Mouse (Mus musculus): Measurements from ENCODE around the gene Slc25a38. TPM values are rescaled to one million over a fixed set of nuclear protein-coding genes. Genes with fewer than 3 reads are reported as not detected.

The Slc25a38 gene
- total and polyA plus RNA-seq, 2 experiments from 2014 or later = 35.3 to 60.0 TPM

DNA sequence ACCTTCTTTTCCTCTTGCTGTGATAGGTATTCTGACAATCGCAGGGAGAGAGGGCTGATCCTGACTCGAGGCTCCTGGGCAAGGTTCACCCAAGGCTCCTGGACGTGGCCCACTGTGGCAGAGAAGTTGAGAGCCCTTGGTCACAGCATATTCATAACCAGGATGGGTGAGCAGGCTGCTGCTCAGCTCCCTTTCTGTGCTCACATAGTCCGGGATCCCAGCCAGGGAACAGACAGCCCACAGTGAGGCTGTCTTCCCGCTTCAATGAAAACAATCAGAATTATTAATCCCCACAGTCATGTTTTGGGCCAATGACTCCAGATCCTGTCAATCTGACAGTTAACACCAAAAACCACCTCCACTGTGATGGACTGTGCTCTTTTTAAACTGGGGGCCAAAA is 28.2 kb upstream of the Slc25a38 start:
- peak; percentile 40 for DNase-seq (ENCODE audit: low spot score)
- Histone ChIP-seq H3K9me3 (ENCODE audit: low read length) (no peaks in the 10 kb centered on the region), H3K27ac (ENCODE audit: low read depth, low read length) (no peak overlapping the region), H3K4me3 (ENCODE audit: low read depth, low read length) (no peak overlapping the region), H3K36me3 (ENCODE audit: insufficient read depth, low read length) (no peaks in the 10 kb centered on the region), H3K9ac (replicated peaks; ENCODE audit: low read length, poor library complexity, severe bottlenecking) (no peak overlapping the region), H3K4me2 (ENCODE audit: low read depth, low read length, poor library complexity, severe bottlenecking) (no peak overlapping the region), H3K4me1 (ENCODE audit: insufficient read depth, low read length) (no peaks in the 10 kb centered on the region), H3K27me3 (ENCODE audit: insufficient read depth, low read length) (0 out of 2 replicates have a peak, but pooled peaks cover 3% of the 10 kb centered on the region)
- 68% methylated on average over 5 of the region's 5 CpGs for WGBS
- TF ChIP-seq CTCF (IDR thresholded peaks at IDR 0.05) = no peak
- ATAC-seq (ENCODE audit: low FRiP score) = no peak

DNA sequence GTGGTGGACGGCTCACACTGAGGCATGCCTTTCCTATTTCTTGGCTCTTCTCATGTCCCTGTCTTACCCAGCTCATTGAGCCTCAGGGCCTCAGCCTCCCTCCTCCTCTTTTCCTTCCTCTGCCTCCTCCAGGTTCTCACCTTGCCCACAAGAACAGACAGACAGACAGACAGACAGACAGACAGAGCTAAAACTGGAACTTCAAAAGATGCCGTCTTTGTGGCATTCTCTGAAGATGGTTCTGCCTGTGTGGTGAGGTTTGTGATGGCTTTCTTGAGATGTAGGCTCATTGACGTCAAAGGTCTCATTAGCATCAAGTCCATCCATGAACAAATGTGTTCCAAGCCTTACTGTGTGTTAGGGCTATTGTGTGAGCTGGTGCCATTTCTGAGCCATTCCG is 27.5 kb upstream of the Slc25a38 start:
- ATAC-seq (ENCODE audit: low FRiP score) = no peak
- 74% methylated on average over 4 of the region's 4 CpGs for WGBS
- TF ChIP-seq CTCF (IDR thresholded peaks at IDR 0.05) = no peak

DNA sequence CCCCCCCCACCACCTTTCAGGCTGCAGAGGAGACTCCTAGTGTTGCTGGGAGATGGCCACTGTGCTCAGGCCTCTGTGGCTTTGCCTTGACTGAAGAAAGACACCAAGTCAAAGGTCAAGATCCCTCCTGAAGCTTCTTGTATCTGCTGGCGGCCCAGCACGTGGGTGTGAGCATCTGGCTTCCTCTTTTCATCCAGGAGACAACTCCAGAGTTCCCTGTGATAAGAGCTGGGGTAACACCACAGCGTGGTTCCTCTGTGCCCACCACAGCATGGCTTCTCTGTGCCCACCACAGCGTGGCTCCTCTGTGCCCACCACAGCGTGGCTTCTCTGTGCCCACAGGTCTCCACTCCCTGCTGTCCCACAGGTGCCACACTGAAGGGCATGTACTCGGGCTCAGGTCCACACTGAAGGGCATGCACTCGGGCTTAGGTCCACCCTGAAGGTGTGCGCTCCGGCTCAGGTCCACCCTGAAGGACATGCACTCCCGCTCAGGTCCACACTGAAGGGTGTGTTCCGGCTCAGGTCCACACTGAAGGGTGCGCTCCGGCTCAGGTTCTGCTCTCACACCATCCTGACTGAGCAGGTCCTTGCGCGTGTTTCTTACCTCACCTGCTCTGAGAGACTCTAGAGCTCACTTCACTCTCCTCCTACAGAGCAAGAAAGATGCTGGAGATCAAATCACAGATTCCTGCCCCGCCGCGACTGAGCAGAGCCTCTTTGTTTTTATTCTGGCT is 26.8 kb upstream of the Slc25a38 start:
- Histone ChIP-seq H3K4me2 (ENCODE audit: low read depth, low read length, poor library complexity, severe bottlenecking) (no peak overlapping the region), H3K4me1 (ENCODE audit: insufficient read depth, low read length) (no peaks in the 10 kb centered on the region), H3K9me3 (ENCODE audit: low read length) (no peaks in the 10 kb centered on the region), H3K27ac (ENCODE audit: low read depth, low read length) (no peak overlapping the region), H3K9ac (replicated peaks; ENCODE audit: low read length, poor library complexity, severe bottlenecking) (no peak overlapping the region), H3K27me3 (ENCODE audit: insufficient read depth, low read length) (0 out of 2 replicates have a peak, but pooled peaks cover 3% of the 10 kb centered on the region), H3K4me3 (ENCODE audit: low read depth, low read length) (no peak overlapping the region), H3K36me3 (ENCODE audit: insufficient read depth, low read length) (no peaks in the 10 kb centered on the region)
- ATAC-seq (ENCODE audit: low FRiP score) (no peak), DNase-seq (ENCODE audit: low spot score) (no peak)
- 80% methylated on average over 18 of the region's 18 CpGs for WGBS
- TF ChIP-seq CTCF (IDR thresholded peaks at IDR 0.05) = no peak

More for the DNA sequence above, 27.5 kb upstream of the Slc25a38 start:
- H3K36me3 ChIP-seq (ENCODE audit: insufficient read depth, low read length) = no peaks in the 10 kb centered on the region
- H3K27me3 ChIP-seq (ENCODE audit: insufficient read depth, low read length) = 0 out of 2 replicates have a peak, but pooled peaks cover 3% of the 10 kb centered on the region
- H3K4me1 ChIP-seq (ENCODE audit: insufficient read depth, low read length) = no peaks in the 10 kb centered on the region
- no peak for DNase-seq (ENCODE audit: low spot score)
- no peak overlapping the region for H3K4me3 ChIP-seq (ENCODE audit: low read depth, low read length)
- H3K4me2 ChIP-seq (ENCODE audit: low read depth, low read length, poor library complexity, severe bottlenecking) = no peak overlapping the region
- no peak overlapping the region for H3K27ac ChIP-seq (ENCODE audit: low read depth, low read length)
- H3K9ac ChIP-seq (replicated peaks; ENCODE audit: low read length, poor library complexity, severe bottlenecking) = no peak overlapping the region
- H3K9me3 ChIP-seq (ENCODE audit: low read length) = no peaks in the 10 kb centered on the region

DNA sequence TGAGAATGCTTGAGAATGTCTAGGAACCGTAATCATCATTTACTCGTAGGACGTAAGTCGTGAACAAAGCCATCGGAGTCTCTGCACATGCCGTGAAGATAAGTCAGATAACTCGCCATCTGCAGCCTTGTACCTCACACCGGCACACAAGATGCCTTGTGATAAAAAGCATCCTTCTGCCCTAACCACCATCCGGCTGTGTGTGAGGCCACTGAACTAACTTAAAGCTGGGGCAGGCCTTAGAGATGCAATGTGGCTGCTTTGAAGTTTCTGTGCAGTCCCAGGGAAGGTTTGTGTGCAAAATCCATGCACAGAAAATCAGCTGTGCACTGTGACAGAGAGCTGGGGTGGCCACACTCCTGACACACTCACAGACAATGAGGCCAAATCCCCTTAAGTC is 25.8 kb upstream of the Slc25a38 start:
- Histone ChIP-seq H3K27ac (ENCODE audit: low read depth, low read length) (no peak overlapping the region), H3K9ac (replicated peaks; ENCODE audit: low read length, poor library complexity, severe bottlenecking) (no peak overlapping the region), H3K4me1 (ENCODE audit: insufficient read depth, low read length) (no peaks in the 10 kb centered on the region), H3K4me3 (ENCODE audit: low read depth, low read length) (no peak overlapping the region), H3K4me2 (ENCODE audit: low read depth, low read length, poor library complexity, severe bottlenecking) (no peak overlapping the region), H3K36me3 (ENCODE audit: insufficient read depth, low read length) (no peaks in the 10 kb centered on the region), H3K9me3 (ENCODE audit: low read length) (no peaks in the 10 kb centered on the region), H3K27me3 (ENCODE audit: insufficient read depth, low read length) (0 out of 2 replicates have a peak, but pooled peaks cover 3% of the 10 kb centered on the region)
- DNase-seq (ENCODE audit: low spot score) (no peak), ATAC-seq (ENCODE audit: low FRiP score) (no peak)
- WGBS = 80% methylated on average over 9 of the region's 9 CpGs
- TF ChIP-seq CTCF (IDR thresholded peaks at IDR 0.05) = no peak

DNA sequence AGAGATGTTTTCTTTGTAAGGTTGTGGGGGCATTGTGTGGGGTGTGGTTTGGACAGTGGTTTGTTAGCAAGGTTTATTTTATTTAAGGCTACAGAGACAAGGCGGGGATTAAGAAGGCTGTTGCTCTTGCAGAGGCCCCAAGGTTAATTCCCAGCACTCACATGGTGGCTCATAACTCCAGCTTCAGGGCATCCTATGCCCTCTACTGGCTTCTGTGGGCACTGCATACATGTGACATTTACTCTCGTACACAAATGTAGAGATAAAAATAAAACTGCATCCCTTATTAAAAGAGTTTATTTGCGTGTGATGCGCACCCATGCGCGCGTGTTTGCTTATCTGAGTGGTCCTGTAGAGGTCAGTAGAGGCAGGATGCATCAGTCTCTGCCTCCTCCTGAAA is 21.0 kb upstream of the Slc25a38 start:
- Histone ChIP-seq H3K4me2 (ENCODE audit: low read depth, low read length, poor library complexity, severe bottlenecking) (no peak overlapping the region), H3K9me3 (ENCODE audit: low read length) (no peaks in the 10 kb centered on the region), H3K4me1 (ENCODE audit: insufficient read depth, low read length) (no peaks in the 10 kb centered on the region), H3K4me3 (ENCODE audit: low read depth, low read length) (no peak overlapping the region), H3K27me3 (ENCODE audit: insufficient read depth, low read length) (0 out of 2 replicates have a peak, but pooled peaks cover 3% of the 10 kb centered on the region), H3K27ac (ENCODE audit: low read depth, low read length) (no peak overlapping the region), H3K36me3 (ENCODE audit: insufficient read depth, low read length) (no peaks in the 10 kb centered on the region), H3K9ac (replicated peaks; ENCODE audit: low read length, poor library complexity, severe bottlenecking) (no peak overlapping the region)
- whole genome bisulfite sequencing = 90% methylated on average over 7 of the region's 7 CpGs
- DNase-seq (ENCODE audit: low spot score) = no peak
- no peak for TF ChIP-seq CTCF (IDR thresholded peaks at IDR 0.05)
- ATAC-seq (ENCODE audit: low FRiP score) = no peak

DNA sequence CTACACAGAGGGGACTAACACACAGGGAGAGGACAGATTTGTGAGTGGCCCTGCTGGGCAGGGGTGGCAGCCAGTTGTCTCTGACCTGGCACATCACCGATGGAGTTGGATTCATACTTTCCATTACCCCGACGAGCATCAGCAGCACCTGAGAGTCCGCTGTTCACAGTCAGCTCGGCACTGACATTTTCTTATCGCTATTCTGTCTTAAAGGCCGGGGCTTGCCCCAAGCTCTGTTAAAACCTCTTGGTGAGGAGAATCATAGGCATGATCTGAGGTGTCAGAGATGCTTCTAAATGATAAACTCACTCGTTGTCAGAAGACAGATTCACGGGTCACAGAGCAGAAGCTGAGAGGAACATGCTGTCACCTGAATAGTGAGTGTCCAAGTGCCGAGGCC is 19.1 kb upstream of the Slc25a38 start:
- no peak for DNase-seq (ENCODE audit: low spot score)
- 82% methylated on average over 10 of the region's 10 CpGs for WGBS
- no peak for TF ChIP-seq CTCF (IDR thresholded peaks at IDR 0.05)
- no peaks in the 10 kb centered on the region for H3K9me3 ChIP-seq (ENCODE audit: low read length)
- no peak overlapping the region for H3K4me3 ChIP-seq (ENCODE audit: low read depth, low read length)
- no peaks in the 10 kb centered on the region for H3K4me1 ChIP-seq (ENCODE audit: insufficient read depth, low read length)
- H3K27ac ChIP-seq (ENCODE audit: low read depth, low read length) = no peak overlapping the region
- no peaks in the 10 kb centered on the region for H3K27me3 ChIP-seq (ENCODE audit: insufficient read depth, low read length)
- no peak overlapping the region for H3K4me2 ChIP-seq (ENCODE audit: low read depth, low read length, poor library complexity, severe bottlenecking)
- H3K36me3 ChIP-seq (ENCODE audit: insufficient read depth, low read length) = no peaks in the 10 kb centered on the region
- no peak for ATAC-seq (ENCODE audit: low FRiP score)
- no peak overlapping the region for H3K9ac ChIP-seq (replicated peaks; ENCODE audit: low read length, poor library complexity, severe bottlenecking)

All from midbrain, postnatal 0 days (tissue).